In the genomic region with DNA sequence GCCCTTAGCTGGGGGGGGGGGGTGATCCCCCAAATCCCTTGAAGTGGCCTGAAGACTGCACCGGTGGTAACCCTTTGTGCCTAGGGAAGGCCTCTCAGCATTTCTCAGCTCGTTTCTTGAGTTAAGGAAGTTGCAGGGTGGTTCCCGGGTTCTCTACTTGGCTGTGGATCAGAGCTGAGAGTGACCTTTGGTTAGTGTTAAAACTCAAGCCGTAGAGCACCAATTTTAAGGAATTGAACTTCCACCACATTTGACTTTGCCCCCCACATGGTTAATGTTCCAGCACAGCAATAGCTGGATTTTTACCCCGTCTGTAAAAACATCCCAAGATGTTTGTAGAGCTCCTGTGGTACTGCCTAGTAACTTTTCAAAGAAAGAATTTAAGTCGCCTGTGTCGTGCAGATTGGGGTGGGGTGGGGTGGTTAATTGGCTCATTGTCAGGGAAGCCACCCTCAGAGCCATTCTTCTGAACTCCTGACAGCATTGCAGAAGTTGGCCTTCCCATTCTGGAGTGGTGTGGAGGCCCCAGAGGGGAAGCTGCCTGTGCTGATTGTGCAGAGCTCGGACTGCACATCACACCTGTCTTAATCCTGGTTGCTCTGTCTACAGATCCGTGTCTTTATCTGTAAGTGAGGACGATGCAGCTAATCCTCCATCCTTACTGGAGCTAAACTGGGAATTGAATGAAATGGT, we compare ENCODE assay signal across 8 mouse cellular contexts. TPM values are rescaled to one million over a fixed set of nuclear protein-coding genes. Genes with fewer than 3 reads are reported as not detected.
A peak's percentile ranks its signal among the peaks of the same experiment; 100 is the strongest.
DNase-seq lines count a peak whose midpoint lies in the region; ATAC-seq lines count a peak whose summit lies in the region.

No protein-coding gene starts in this region.

- H3K4me1 ChIP-seq in neural tube, embryonic 11.5 days (ENCODE audit: control insufficient read depth, insufficient read depth, low read length) = peaks cover 12% of the 10 kb centered on the region
- peaks cover 25% of the 10 kb centered on the region for H3K4me1 ChIP-seq in hindbrain, embryonic 12.5 days
- peaks cover 26% of the 10 kb centered on the region for H3K4me1 ChIP-seq in limb, embryonic 15.5 days

- peaks cover 4% of the 10 kb centered on the region; the same call in 1 of the 2 replicates for H3K36me3 ChIP-seq in neural tube, embryonic 11.5 days (ENCODE audit: control insufficient read depth, insufficient read depth, low read length)
- peaks cover 16% of the 10 kb centered on the region for H3K36me3 ChIP-seq in hindbrain, embryonic 12.5 days
- peaks cover 39% of the 10 kb centered on the region for H3K36me3 ChIP-seq in limb, embryonic 15.5 days

- no peaks in the 10 kb centered on the region for H3K9me3 ChIP-seq in neural tube, embryonic 11.5 days (ENCODE audit: control insufficient read depth, low read length)
- H3K9me3 ChIP-seq in hindbrain, embryonic 12.5 days (replicated peaks) = no peaks in the 10 kb centered on the region
- no peaks in the 10 kb centered on the region for H3K9me3 ChIP-seq in limb, embryonic 15.5 days

- 66% methylated on average over 10 of the region's 10 CpGs for WGBS in neural tube, embryonic 11.5 days
- 56% methylated on average over 10 of the region's 10 CpGs for WGBS in hindbrain, embryonic 12.5 days
- 62% methylated on average over 10 of the region's 10 CpGs for WGBS in limb, embryonic 15.5 days

- DNase-seq in neural tube, embryonic 11.5 days (ENCODE audit: low spot score) = no peak
- no peak for DNase-seq in neural tube, embryonic 10.5 days (ENCODE audit: extremely low spot score, low spot score)
- peak; percentile 63 for DNase-seq in yolk sac, embryonic 10.5 days (ENCODE audit: low spot score)
- no peak for DNase-seq in urinary bladder, adult 2 months (ENCODE audit: low spot score)
- DNase-seq in frontal cortex, adult 2 months (ENCODE audit: extremely low spot score in 1 of 2, low spot score in 1 of 2) = no peak
- DNase-seq in cerebellum, adult 11-12 months = no peak

- no peak overlapping the region for H3K27ac ChIP-seq in neural tube, embryonic 11.5 days (ENCODE audit: low read depth, low read length)
- no peak overlapping the region for H3K27ac ChIP-seq in hindbrain, embryonic 12.5 days
- 0 out of 2 replicates have a peak overlapping the region, but pooled peaks have one; percentile 88 for H3K27ac ChIP-seq in limb, embryonic 15.5 days

- no peak overlapping the region; the same call in 1 of the 2 replicates for H3K9ac ChIP-seq in neural tube, embryonic 11.5 days (ENCODE audit: low read length)
- H3K9ac ChIP-seq in hindbrain, embryonic 12.5 days = peak overlapping the region; percentile 86
- H3K9ac ChIP-seq in limb, embryonic 15.5 days = peak overlapping the region; percentile 86; the same call in 1 of the 2 replicates

- H3K4me2 ChIP-seq in neural tube, embryonic 11.5 days (ENCODE audit: low read depth) = peak overlapping the region; percentile 92
- peak overlapping the region; percentile 94 for H3K4me2 ChIP-seq in hindbrain, embryonic 12.5 days (replicated peaks)
- H3K4me2 ChIP-seq in limb, embryonic 15.5 days = peak overlapping the region; percentile 80

- peak overlapping the region; percentile 85 for H3K4me3 ChIP-seq in neural tube, embryonic 11.5 days (ENCODE audit: low read depth, low read length)
- H3K4me3 ChIP-seq in hindbrain, embryonic 12.5 days = peak overlapping the region; percentile 76
- peak overlapping the region; percentile 94 for H3K4me3 ChIP-seq in limb, embryonic 15.5 days

- H3K27me3 ChIP-seq in neural tube, embryonic 11.5 days (ENCODE audit: control insufficient read depth, insufficient read depth, low read length) = no peaks in the 10 kb centered on the region
- no peaks in the 10 kb centered on the region for H3K27me3 ChIP-seq in hindbrain, embryonic 12.5 days
- no peaks in the 10 kb centered on the region for H3K27me3 ChIP-seq in limb, embryonic 15.5 days

- no peak for ATAC-seq in neural tube, embryonic 11.5 days (ENCODE audit: insufficient read depth, low FRiP score, low TSS enrichment)
- ATAC-seq in hindbrain, embryonic 12.5 days (ENCODE audit: low FRiP score) = no peak
- ATAC-seq in limb, embryonic 15.5 days (ENCODE audit: insufficient number of reproducible peaks, low FRiP score, low TSS enrichment, low read depth) = no peak

RNA-seq across cellular contexts. Expression of gene Tbc1d13, which starts 1.5 kb away (rescaled TPM):
- polyA plus RNA-seq in neural tube, embryonic 11.5 days (2014; fragmentation: Nextera tagmentation; extraction: Ambion mirVana) = 12.4 and 15.3 TPM in 2 replicates
- polyA plus RNA-seq in hindbrain, embryonic 12.5 days (2016; fragmentation: Nextera tagmentation; extraction: Ambion mirVana) = 10.3 and 10.6 TPM in 2 replicates
- polyA plus RNA-seq in limb, embryonic 15.5 days (2015; fragmentation: Nextera tagmentation; extraction: Ambion mirVana) = 5.5 and 8.0 TPM in 2 replicates
- polyA plus RNA-seq in urinary bladder, adult 2 months (2012; rRNA removed) = 29.2 and 29.5 TPM in 2 replicates
- polyA plus RNA-seq in frontal cortex, adult 2 months (2012; rRNA removed) = 44.3 and 45.3 TPM in 2 replicates

RNA-seq across cellular contexts. Expression of gene Zer1, which starts 10.7 kb away (rescaled TPM):
- 5.4 and 5.9 TPM in 2 replicates for polyA plus RNA-seq in neural tube, embryonic 11.5 days (2014; fragmentation: Nextera tagmentation; extraction: Ambion mirVana)
- polyA plus RNA-seq in hindbrain, embryonic 12.5 days (2016; fragmentation: Nextera tagmentation; extraction: Ambion mirVana) = 11.8 and 12.6 TPM in 2 replicates
- polyA plus RNA-seq in limb, embryonic 15.5 days (2015; fragmentation: Nextera tagmentation; extraction: Ambion mirVana) = 6.5 and 8.6 TPM in 2 replicates
- polyA plus RNA-seq in urinary bladder, adult 2 months (2012; rRNA removed) = 46.2 and 46.5 TPM in 2 replicates
- polyA plus RNA-seq in frontal cortex, adult 2 months (2012; rRNA removed) = 146 and 169 TPM in 2 replicates

RNA-seq across cellular contexts. Expression of gene Endog, which starts 36.2 kb away (rescaled TPM):
- polyA plus RNA-seq in neural tube, embryonic 11.5 days (2014; fragmentation: Nextera tagmentation; extraction: Ambion mirVana) = 14.6 and 15.2 TPM in 2 replicates
- polyA plus RNA-seq in hindbrain, embryonic 12.5 days (2016; fragmentation: Nextera tagmentation; extraction: Ambion mirVana) = 15.7 and 16.2 TPM in 2 replicates
- 14.8 and 17.0 TPM in 2 replicates for polyA plus RNA-seq in limb, embryonic 15.5 days (2015; fragmentation: Nextera tagmentation; extraction: Ambion mirVana)
- polyA plus RNA-seq in urinary bladder, adult 2 months (2012; rRNA removed) = 26.0 and 26.4 TPM in 2 replicates
- 31.9 and 34.3 TPM in 2 replicates for polyA plus RNA-seq in frontal cortex, adult 2 months (2012; rRNA removed)

RNA-seq across cellular contexts. Expression of gene Zdhhc12, which starts 41.6 kb away (rescaled TPM):
- polyA plus RNA-seq in neural tube, embryonic 11.5 days (2014; fragmentation: Nextera tagmentation; extraction: Ambion mirVana) = 28.3 and 31.1 TPM in 2 replicates
- 23.7 and 25.5 TPM in 2 replicates for polyA plus RNA-seq in hindbrain, embryonic 12.5 days (2016; fragmentation: Nextera tagmentation; extraction: Ambion mirVana)
- 21.1 and 21.6 TPM in 2 replicates for polyA plus RNA-seq in limb, embryonic 15.5 days (2015; fragmentation: Nextera tagmentation; extraction: Ambion mirVana)
- 31.5 and 40.7 TPM in 2 replicates for polyA plus RNA-seq in urinary bladder, adult 2 months (2012; rRNA removed)
- 20.8 and 21.4 TPM in 2 replicates for polyA plus RNA-seq in frontal cortex, adult 2 months (2012; rRNA removed)

RNA-seq across cellular contexts. Expression of gene Spout1, which starts 43.2 kb away (rescaled TPM):
- 70.8 and 75.2 TPM in 2 replicates for polyA plus RNA-seq in neural tube, embryonic 11.5 days (2014; fragmentation: Nextera tagmentation; extraction: Ambion mirVana)
- polyA plus RNA-seq in hindbrain, embryonic 12.5 days (2016; fragmentation: Nextera tagmentation; extraction: Ambion mirVana) = 63.7 and 63.9 TPM in 2 replicates
- polyA plus RNA-seq in limb, embryonic 15.5 days (2015; fragmentation: Nextera tagmentation; extraction: Ambion mirVana) = 75.0 and 75.2 TPM in 2 replicates
- polyA plus RNA-seq in urinary bladder, adult 2 months (2012; rRNA removed) = 25.0 and 26.9 TPM in 2 replicates
- polyA plus RNA-seq in frontal cortex, adult 2 months (2012; rRNA removed) = 55.7 and 56.5 TPM in 2 replicates
